Mouse (Mus musculus) stomach, postnatal 0 days (tissue): ENCODE measurements at regions not wholly inside any gene's neighbourhood (a gene's known extent, or its start where the extent isn't known, plus 50 kb on each side); places are given as distances from the start of the nearest gene placed in this dataset.
A peak's percentile ranks its signal among the peaks of the same experiment; 100 is the strongest.

Experiments
- ATAC-seq: fragments of 200-750 bp; cut with Nextera tagmentation; 2 replicates; pipeline ENCODE4 v1.8.0; 2017; ENCODE audit not compliant: low FRiP score, low TSS enrichment
- DNase-seq: peaks from one replicate; pipeline ENCODE4 v3.0.0-alpha.2; 2016; ENCODE audit warnings: low spot score
- H3K27ac ChIP-seq: fragments of 300-500 bp; sonication (generic); replicated peaks from 2 replicates; pipeline ENCODE4 v1.5.1; 2014; ENCODE audit warnings: mild to moderate bottlenecking, control low read depth
- H3K27me3 ChIP-seq: fragments of 300-500 bp; sonication (generic); 2 replicates; pipeline ENCODE4 v1.6.1; 2014; ENCODE audit warnings: low read length; ENCODE audit not compliant: control insufficient read depth, insufficient read depth
- H3K36me3 ChIP-seq: fragments of 300-500 bp; sonication (generic); 2 replicates; pipeline ENCODE4 v1.6.1; 2014; ENCODE audit warnings: low read length, mixed read lengths; ENCODE audit not compliant: control insufficient read depth, insufficient read depth
- H3K4me1 ChIP-seq: fragments of 300-500 bp; sonication (generic); replicated peaks from 2 replicates; pipeline ENCODE4 v1.6.1; 2014; ENCODE audit warnings: antibody characterized with exemption; ENCODE audit not compliant: control insufficient read depth, insufficient read depth
- H3K4me2 ChIP-seq: fragments of 300-500 bp; sonication (generic); replicated peaks from 2 replicates; pipeline ENCODE4 v1.6.1; 2014; ENCODE audit warnings: low read depth, mild to moderate bottlenecking, control low read depth, moderate library complexity
- H3K4me3 ChIP-seq: fragments of 300-500 bp; sonication (generic); 2 replicates; pipeline ENCODE4 v1.5.1; 2014; ENCODE audit warnings: low read depth, low read length, control low read depth
- H3K9ac ChIP-seq: fragments of 300-500 bp; sonication (generic); 2 replicates; pipeline ENCODE4 v1.6.1; 2014; ENCODE audit warnings: mild to moderate bottlenecking, low read length, control low read depth, mixed read lengths
- H3K9me3 ChIP-seq: fragments of 300-500 bp; sonication (generic); 2 replicates; pipeline ENCODE4 v1.6.1; 2016; ENCODE audit warnings: low read length; ENCODE audit not compliant: control insufficient read depth
- CTCF ChIP-seq: IDR thresholded peaks from 2 replicates; pipeline ENCODE4 v1.5.1; 2016; ENCODE audit warnings: antibody characterized with exemption, low read depth, mild to moderate bottlenecking, moderate library complexity
- EP300 ChIP-seq: optimal IDR thresholded peaks from 2 replicates; pipeline ENCODE3; 2016; ENCODE audit warnings: antibody characterized with exemption
- WGBS: fragments of 180-500 bp; shearing (Covaris S2); extraction: QIAGEN DNeasy Blood & Tissue Kit; methylation state at CpG from one replicate; pipeline ENCODE4 v1.1.7; 2014; 5-methylcytosine and 5-hydroxymethylcytosine counted together

- Histone ChIP-seq H3K9me3 (no peaks in the 10 kb centered on the region), H3K36me3 (no peaks in the 10 kb centered on the region), H3K4me2 (no peak overlapping the region), H3K9ac (no peak overlapping the region), H3K4me3 (no peak overlapping the region), H3K27me3 (no peaks in the 10 kb centered on the region), H3K4me1 (no peaks in the 10 kb centered on the region), H3K27ac (no peak overlapping the region)
- DNase-seq: no peak
- TF ChIP-seq EP300 (no peak), CTCF (no peak)
- WGBS: 92% methylated on average over 4 of the region's 4 CpGs
- ATAC-seq: no peak
Measured at GRCm38 (mm10) chr8:78941558-78941957, 86.7 kb upstream of the Zfp827 start.

GRCm38 (mm10) chr8:78944367-78944766, 83.9 kb upstream of the Zfp827 start:
- no peaks in the 10 kb centered on the region for H3K4me1 ChIP-seq
- ATAC-seq: no peak
- TF ChIP-seq EP300 (no peak), CTCF (no peak)

GRCm38 (mm10) chr8:78945607-78946006, 82.6 kb upstream of the Zfp827 start:
- 19% methylated on average over 1 of the region's 1 CpGs for WGBS
- DNase-seq: peak; percentile 46
- ATAC-seq: peak; percentile 91

More at GRCm38 (mm10) chr8:78944367-78944766, 83.9 kb upstream of the Zfp827 start:
- H3K27ac ChIP-seq: no peak overlapping the region
- H3K4me2 ChIP-seq: no peak overlapping the region
- no peaks in the 10 kb centered on the region for H3K9me3 ChIP-seq
- H3K4me3 ChIP-seq: no peak overlapping the region
- DNase-seq: no peak
- no peaks in the 10 kb centered on the region for H3K27me3 ChIP-seq
- no peak overlapping the region for H3K9ac ChIP-seq
- no peaks in the 10 kb centered on the region for H3K36me3 ChIP-seq
- 62% methylated on average over 1 of the region's 1 CpGs for WGBS

GRCm38 (mm10) chr8:78946085-78946484, 82.2 kb upstream of the Zfp827 start:
- Histone ChIP-seq H3K9me3 (no peaks in the 10 kb centered on the region), H3K4me2 (no peak overlapping the region), H3K27ac (no peak overlapping the region), H3K27me3 (no peaks in the 10 kb centered on the region), H3K9ac (no peak overlapping the region), H3K4me1 (no peaks in the 10 kb centered on the region), H3K4me3 (no peak overlapping the region), H3K36me3 (no peaks in the 10 kb centered on the region)
- DNase-seq (no peak), ATAC-seq (peak; percentile 78)
- 59% methylated on average over 2 of the region's 2 CpGs for WGBS
- no peak for TF ChIP-seq EP300
- no peak for TF ChIP-seq CTCF

More at GRCm38 (mm10) chr8:78945607-78946006, 82.6 kb upstream of the Zfp827 start:
- TF ChIP-seq CTCF: no peak
- TF ChIP-seq EP300: no peak
- Histone ChIP-seq H3K27ac (no peak overlapping the region), H3K27me3 (no peaks in the 10 kb centered on the region), H3K4me3 (no peak overlapping the region), H3K4me1 (no peaks in the 10 kb centered on the region), H3K9me3 (no peaks in the 10 kb centered on the region), H3K9ac (no peak overlapping the region), H3K4me2 (no peak overlapping the region), H3K36me3 (no peaks in the 10 kb centered on the region)

- ATAC-seq: no peak
- DNase-seq: no peak
- no peaks in the 10 kb centered on the region for H3K27me3 ChIP-seq
- H3K9me3 ChIP-seq: no peaks in the 10 kb centered on the region
- H3K9ac ChIP-seq: no peak overlapping the region
- TF ChIP-seq EP300 (no peak), CTCF (no peak)
- H3K27ac ChIP-seq: no peak overlapping the region
- no peak overlapping the region for H3K4me2 ChIP-seq
- H3K4me3 ChIP-seq: no peak overlapping the region
- H3K36me3 ChIP-seq: no peaks in the 10 kb centered on the region
- 94% methylated on average over 3 of the region's 3 CpGs for WGBS
- no peaks in the 10 kb centered on the region for H3K4me1 ChIP-seq
Measured at GRCm38 (mm10) chr8:78975034-78975433, 53.2 kb upstream of the Zfp827 start.
